Mouse (Mus musculus) embryonic facial prominence, embryonic 11.5 days (tissue): Measurements from ENCODE around the gene Ggt1. TPM values are rescaled to one million over a fixed set of nuclear protein-coding genes. Genes with fewer than 3 reads are reported as not detected.
"Not testable (repeated sequence)": the region's sequence is repeated elsewhere in the genome, so short reads cannot be mapped to it uniquely, and the experiment has no call there.

Experiments used
- ATAC-seq: fragments of 200-750 bp; cut with Nextera tagmentation; replicated peaks from 2 replicates; pipeline ENCODE4 v1.8.0; 2017; ENCODE audit warnings: low read depth; ENCODE audit not compliant: insufficient number of reproducible peaks, low FRiP score, low TSS enrichment
- DNase-seq: peaks from one replicate; pipeline ENCODE4 v3.0.0-alpha.2; 2015; ENCODE audit warnings: low spot score
- H3K27ac ChIP-seq: fragments of 300-500 bp; sonication (generic); replicated peaks from 2 replicates; pipeline ENCODE4 v1.5.1; 2014; ENCODE audit warnings: mild to moderate bottlenecking, low read depth, low read length, control low read depth
- H3K27me3 ChIP-seq: fragments of 300-500 bp; sonication (generic); 2 replicates; pipeline ENCODE4 v1.6.1; 2014; ENCODE audit warnings: mild to moderate bottlenecking, low read length, moderate library complexity, mixed read lengths; ENCODE audit not compliant: control insufficient read depth, insufficient read depth
- H3K36me3 ChIP-seq: fragments of 300-500 bp; sonication (generic); replicated peaks from 2 replicates; pipeline ENCODE4 v1.6.1; 2014; ENCODE audit warnings: low read depth, mild to moderate bottlenecking, low read length, moderate library complexity, mixed read lengths; ENCODE audit not compliant: control insufficient read depth, insufficient read depth
- H3K4me1 ChIP-seq: fragments of 300-500 bp; sonication (generic); 2 replicates; pipeline ENCODE4 v1.6.1; 2014; ENCODE audit warnings: low read length, mixed read lengths; ENCODE audit not compliant: control insufficient read depth, insufficient read depth
- H3K4me2 ChIP-seq: fragments of 300-500 bp; sonication (generic); 2 replicates; pipeline ENCODE4 v1.6.1; 2014; ENCODE audit warnings: low read depth, mild to moderate bottlenecking, control low read depth, low read length, moderate library complexity
- H3K4me3 ChIP-seq: fragments of 300-500 bp; sonication (generic); 2 replicates; pipeline ENCODE4 v1.5.1; 2014; ENCODE audit warnings: low read depth, low read length, control low read depth
- H3K9ac ChIP-seq: fragments of 300-500 bp; sonication (generic); replicated peaks from 2 replicates; pipeline ENCODE4 v1.6.1; 2014; ENCODE audit warnings: mild to moderate bottlenecking, control low read depth, low read length
- H3K9me3 ChIP-seq: fragments of 300-500 bp; sonication (generic); replicated peaks from 2 replicates; pipeline ENCODE4 v1.6.1; 2016; ENCODE audit warnings: mild to moderate bottlenecking, low read length, inconsistent platforms, mixed read lengths; ENCODE audit not compliant: control insufficient read depth
- WGBS: fragments of 180-500 bp; shearing (Covaris S2); extraction: QIAGEN DNeasy Blood & Tissue Kit; methylation state at CpG from one replicate; pipeline ENCODE4 v1.1.7; 2014; 5-methylcytosine and 5-hydroxymethylcytosine counted together
- polyA plus RNA-seq: library from polyadenylated mRNA; unstranded; fragments of >200 nt; fragmentation: Nextera tagmentation; extraction: Ambion mirVana; gene quantifications from 2 replicates; pipeline ENCODE4 v1.2.1, GENCODE M21; 2014

Gene Ggt1
- polyA plus RNA-seq, 1 experiment from 2014 or later, result 0.55 TPM

GRCm38 (mm10) chr10:75559676-75560548, 1.5 kb upstream of the Ggt1 start, which contains the start of gene Lrrc75b:
Gene Lrrc75b (minus strand): TSS chr10:75560330.
- no peaks in the 10 kb centered on the region for H3K36me3 ChIP-seq
- peak; percentile 15; the same call in 1 of the 2 replicates for ATAC-seq
- peak; percentile 53 for DNase-seq
- peak within 1 kb of the TSS; percentile 55 for H3K4me3 ChIP-seq
- H3K9me3 ChIP-seq, result no peaks in the 10 kb centered on the region
- H3K27ac ChIP-seq, result no peak within 1 kb of the TSS
- peaks cover 16% of the 10 kb centered on the region for H3K4me1 ChIP-seq
- WGBS, result under 1% methylated on average over 73 of the region's 75 CpGs
- H3K9ac ChIP-seq, result peak within 1 kb of the TSS; percentile 75
- peak within 1 kb of the TSS; percentile 97 for H3K4me2 ChIP-seq
- peaks cover 10% of the 10 kb centered on the region for H3K27me3 ChIP-seq

GRCm38 (mm10) chr10:75560549-75560899, 880 bp upstream of the Ggt1 start:
- H3K9ac ChIP-seq, result no peak overlapping the region; the same call in 1 of the 2 replicates
- peak; percentile 13; the same call in 1 of the 2 replicates for ATAC-seq
- peak overlapping the region; percentile 55; the same call in 1 of the 2 replicates for H3K4me3 ChIP-seq
- no peak overlapping the region for H3K27ac ChIP-seq
- H3K36me3 ChIP-seq, result no peaks in the 10 kb centered on the region
- H3K4me1 ChIP-seq, result peaks cover 16% of the 10 kb centered on the region
- peak; percentile 31 for DNase-seq
- no peaks in the 10 kb centered on the region for H3K9me3 ChIP-seq
- peak overlapping the region; percentile 97 for H3K4me2 ChIP-seq
- 5% methylated on average over 6 of the region's 6 CpGs for WGBS
- H3K27me3 ChIP-seq, result peaks cover 10% of the 10 kb centered on the region

- Histone ChIP-seq H3K9me3 (no peaks in the 10 kb centered on the region), H3K9ac (no peak overlapping the region), H3K27ac (no peak overlapping the region), H3K36me3 (no peaks in the 10 kb centered on the region), H3K4me3 (no peak overlapping the region), H3K27me3 (peaks cover 10% of the 10 kb centered on the region), H3K4me2 (no peak overlapping the region), H3K4me1 (peaks cover 10% of the 10 kb centered on the region)
- 76% methylated on average over 8 of the region's 8 CpGs for WGBS
- DNase-seq (no peak), ATAC-seq (no peak)
These were observed 1.2 kb downstream of the Ggt1 start for GRCm38 (mm10) chr10:75562596-75562995.

- ATAC-seq (no peak), DNase-seq (no peak)
- Histone ChIP-seq H3K4me3 (no peak overlapping the region), H3K4me1 (peaks cover 10% of the 10 kb centered on the region), H3K36me3 (no peaks in the 10 kb centered on the region), H3K4me2 (no peak overlapping the region), H3K27ac (no peak overlapping the region), H3K9ac (no peak overlapping the region), H3K9me3 (no peaks in the 10 kb centered on the region), H3K27me3 (peaks cover 8% of the 10 kb centered on the region; the same call in 1 of the 2 replicates)
- WGBS, result 78% methylated on average over 12 of the region's 12 CpGs
These were observed 3.4 kb downstream of the Ggt1 start for GRCm38 (mm10) chr10:75564687-75565265.

GRCm38 (mm10) chr10:75565436-75565835, 4.0 kb downstream of the Ggt1 start:
- H3K4me3 ChIP-seq, result no peak overlapping the region
- peaks cover 5% of the 10 kb centered on the region for H3K4me1 ChIP-seq
- ATAC-seq, result no peak
- no peak overlapping the region for H3K4me2 ChIP-seq
- H3K36me3 ChIP-seq, result no peaks in the 10 kb centered on the region
- H3K9me3 ChIP-seq, result no peaks in the 10 kb centered on the region
- no peak overlapping the region for H3K9ac ChIP-seq
- peaks cover 2% of the 10 kb centered on the region; the same call in 1 of the 2 replicates for H3K27me3 ChIP-seq
- 59% methylated on average over 6 of the region's 6 CpGs for WGBS
- DNase-seq, result no peak
- no peak overlapping the region for H3K27ac ChIP-seq

GRCm38 (mm10) chr10:75565906-75566305, 4.5 kb downstream of the Ggt1 start:
- no peak for ATAC-seq
- Histone ChIP-seq H3K4me3 (no peak overlapping the region), H3K4me1 (peaks cover under 1% of the 10 kb centered on the region; the same call in 1 of the 2 replicates), H3K27ac (no peak overlapping the region), H3K27me3 (peaks cover 2% of the 10 kb centered on the region; the same call in 1 of the 2 replicates), H3K36me3 (no peaks in the 10 kb centered on the region), H3K9ac (no peak overlapping the region), H3K9me3 (no peaks in the 10 kb centered on the region), H3K4me2 (no peak overlapping the region)
- 82% methylated on average over 7 of the region's 7 CpGs for WGBS
- DNase-seq, result no peak

- 79% methylated on average over 5 of the region's 5 CpGs for WGBS
- no peak overlapping the region for H3K4me2 ChIP-seq
- no peak overlapping the region for H3K4me3 ChIP-seq
- H3K4me1 ChIP-seq, result no peaks in the 10 kb centered on the region
- no peaks in the 10 kb centered on the region for H3K9me3 ChIP-seq
- H3K36me3 ChIP-seq, result no peaks in the 10 kb centered on the region
- H3K27me3 ChIP-seq, result no peaks in the 10 kb centered on the region
- no peak for DNase-seq
- no peak overlapping the region for H3K9ac ChIP-seq
- ATAC-seq, result no peak
- H3K27ac ChIP-seq, result no peak overlapping the region
These were observed 4.9 kb downstream of the Ggt1 start for GRCm38 (mm10) chr10:75566321-75566720.

GRCm38 (mm10) chr10:75566765-75567164, 5.4 kb downstream of the Ggt1 start:
- ATAC-seq, H3K36me3 ChIP-seq, H3K4me3 ChIP-seq, H3K4me2 ChIP-seq, H3K27me3 ChIP-seq, H3K9ac ChIP-seq, H3K4me1 ChIP-seq, H3K27ac ChIP-seq, DNase-seq, H3K9me3 ChIP-seq: not testable (repeated sequence)
- 81% methylated on average over 2 of the region's 2 CpGs for WGBS
